Mouse (Mus musculus): Measurements from ENCODE around the gene Fbxl4.

Fbxl4 gene

DNA sequence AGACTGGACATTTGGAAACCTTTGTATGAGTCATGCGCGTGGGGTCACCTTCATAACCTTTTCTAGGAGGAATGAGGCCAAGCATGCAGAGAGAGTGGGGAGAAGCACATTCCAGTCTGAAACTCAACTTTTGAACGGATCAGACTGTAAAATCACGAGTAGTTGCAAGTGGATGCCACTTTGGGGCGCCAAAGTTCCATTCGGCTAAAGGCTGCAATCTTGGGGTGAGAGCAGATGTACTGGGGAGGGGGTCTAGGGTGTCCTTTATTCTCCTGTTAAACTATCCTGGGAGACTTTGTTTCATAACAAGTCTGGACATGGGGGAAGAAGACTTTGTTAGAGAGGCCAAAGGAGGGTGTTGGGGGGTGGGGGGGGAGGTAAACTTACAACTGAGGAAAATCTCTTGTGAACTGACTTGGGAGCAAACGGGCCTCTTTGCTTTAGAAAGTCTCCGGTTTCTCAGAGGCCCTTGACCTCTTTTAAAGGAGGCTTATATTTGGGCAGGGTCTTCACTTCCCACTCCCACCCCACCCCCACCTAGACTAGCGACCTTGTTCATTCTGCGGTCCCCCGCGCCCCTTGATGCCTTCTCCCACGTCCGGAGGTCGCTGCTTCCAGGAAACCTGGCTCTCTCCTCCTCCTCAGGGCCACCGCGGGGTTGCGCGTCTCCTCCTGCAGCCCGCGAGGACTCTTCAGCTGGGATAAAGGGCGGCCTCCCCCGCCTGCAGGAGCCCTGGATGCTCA is 119.8 kb downstream of the Fbxl4 start:
- DNase-seq (ENCODE audit: low spot score in 2 of 2) = no peak

DNA sequence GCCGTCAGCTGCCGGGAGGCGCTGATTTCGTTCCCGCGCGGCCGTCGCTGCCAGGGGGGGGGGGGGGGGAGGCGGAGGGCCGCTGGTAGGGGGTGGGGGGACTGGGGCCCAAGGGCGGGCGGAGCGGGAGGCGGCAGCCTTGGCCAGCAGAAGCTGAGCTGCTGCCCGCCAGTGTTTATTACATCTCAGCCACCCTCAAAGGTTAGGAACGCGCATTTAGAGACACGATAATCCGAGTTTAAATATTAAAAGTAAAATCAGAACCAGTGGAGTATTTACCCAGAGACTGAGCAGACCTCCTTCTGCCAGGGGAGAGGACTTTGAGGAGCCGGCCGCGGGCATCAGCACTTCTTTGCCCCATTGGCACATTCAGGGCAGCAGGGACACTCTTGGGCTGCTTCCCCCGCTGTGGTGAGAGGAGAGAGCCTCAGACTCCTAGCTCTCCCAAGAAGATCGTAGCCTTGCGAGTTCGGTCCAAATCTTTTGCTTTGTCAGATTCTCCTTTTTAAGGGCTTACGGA is 120.4 kb downstream of the Fbxl4 start:
- no peak for DNase-seq (ENCODE audit: low spot score in 2 of 2)

DNA sequence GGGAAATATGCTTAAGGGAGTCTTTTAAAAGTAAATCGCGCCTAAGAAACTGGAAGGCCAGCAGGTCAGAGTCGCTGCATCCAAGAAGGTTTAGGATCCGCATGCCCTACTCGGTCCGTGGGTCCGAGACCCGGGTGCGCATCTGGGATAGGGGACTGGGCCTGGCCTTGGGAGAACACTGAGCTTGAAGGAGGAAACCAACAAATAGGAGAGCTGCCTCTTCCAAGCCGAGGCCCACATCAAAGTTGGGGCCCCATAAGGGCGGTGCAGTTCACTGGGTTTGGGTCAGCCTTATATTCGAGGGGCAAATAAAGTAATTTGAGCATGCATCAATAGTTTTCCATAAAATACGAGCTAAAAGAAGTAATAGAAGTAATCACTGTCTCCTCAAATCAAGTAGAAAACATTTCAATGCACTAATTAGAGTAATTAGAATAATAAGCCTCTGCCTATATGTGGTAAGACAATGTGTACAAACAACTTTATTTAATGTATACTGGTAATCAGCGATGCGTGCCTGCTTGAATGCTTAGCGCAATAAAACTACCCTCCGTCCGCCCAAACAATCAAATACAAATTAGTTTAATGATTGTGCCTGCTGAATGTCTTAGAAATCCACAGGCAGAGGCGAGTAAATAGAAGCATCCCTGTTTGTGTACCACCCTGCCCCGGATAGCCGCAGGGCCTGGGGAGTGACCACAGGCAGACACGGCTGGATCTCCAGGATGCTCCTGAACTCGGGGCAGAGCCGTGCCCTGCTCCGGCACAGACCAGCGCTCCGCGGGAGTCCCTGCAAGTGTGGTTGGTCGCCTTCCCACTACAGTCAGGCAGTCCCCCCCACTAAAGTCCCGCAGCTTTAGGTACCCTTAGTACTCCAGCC is 121.4 kb downstream of the Fbxl4 start:
- DNase-seq (ENCODE audit: low spot score in 2 of 2) = no peak

DNA sequence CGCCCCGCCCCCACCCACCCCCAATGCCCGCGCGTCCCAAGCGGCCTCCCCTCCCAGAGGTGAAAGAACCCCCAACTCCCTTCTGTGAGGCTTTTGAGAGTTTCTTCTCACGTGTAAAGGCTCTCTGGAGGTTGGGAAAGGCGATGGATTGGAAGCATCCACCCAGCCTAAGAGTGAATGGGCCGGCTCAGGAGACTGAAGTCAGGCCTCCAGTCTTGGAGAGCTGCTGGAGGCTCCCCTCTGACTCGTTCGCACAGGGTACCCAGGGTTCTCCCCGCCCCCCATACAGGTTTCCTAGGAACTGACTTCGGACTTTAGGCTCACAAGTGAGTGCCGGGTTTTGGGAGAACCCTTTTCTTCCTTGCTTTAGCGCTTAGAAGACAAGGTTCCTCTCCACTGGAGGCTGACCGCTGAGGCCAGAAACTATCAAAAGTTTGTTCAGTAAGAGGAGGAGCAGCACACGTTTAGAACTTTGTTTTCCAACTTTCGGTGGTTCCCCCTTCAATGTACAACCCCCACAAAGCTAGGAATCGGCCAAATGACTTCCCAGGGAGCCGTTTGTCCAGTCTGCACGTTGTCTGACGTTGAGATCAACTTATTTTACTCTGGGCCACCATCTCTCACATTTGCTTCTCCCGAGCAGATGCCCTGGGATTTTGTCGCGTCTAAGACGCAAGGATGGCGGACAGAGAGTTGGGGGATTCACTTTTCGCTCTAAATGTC is 122.2 kb downstream of the Fbxl4 start:
- no peak for DNase-seq (ENCODE audit: low spot score in 2 of 2)

DNA sequence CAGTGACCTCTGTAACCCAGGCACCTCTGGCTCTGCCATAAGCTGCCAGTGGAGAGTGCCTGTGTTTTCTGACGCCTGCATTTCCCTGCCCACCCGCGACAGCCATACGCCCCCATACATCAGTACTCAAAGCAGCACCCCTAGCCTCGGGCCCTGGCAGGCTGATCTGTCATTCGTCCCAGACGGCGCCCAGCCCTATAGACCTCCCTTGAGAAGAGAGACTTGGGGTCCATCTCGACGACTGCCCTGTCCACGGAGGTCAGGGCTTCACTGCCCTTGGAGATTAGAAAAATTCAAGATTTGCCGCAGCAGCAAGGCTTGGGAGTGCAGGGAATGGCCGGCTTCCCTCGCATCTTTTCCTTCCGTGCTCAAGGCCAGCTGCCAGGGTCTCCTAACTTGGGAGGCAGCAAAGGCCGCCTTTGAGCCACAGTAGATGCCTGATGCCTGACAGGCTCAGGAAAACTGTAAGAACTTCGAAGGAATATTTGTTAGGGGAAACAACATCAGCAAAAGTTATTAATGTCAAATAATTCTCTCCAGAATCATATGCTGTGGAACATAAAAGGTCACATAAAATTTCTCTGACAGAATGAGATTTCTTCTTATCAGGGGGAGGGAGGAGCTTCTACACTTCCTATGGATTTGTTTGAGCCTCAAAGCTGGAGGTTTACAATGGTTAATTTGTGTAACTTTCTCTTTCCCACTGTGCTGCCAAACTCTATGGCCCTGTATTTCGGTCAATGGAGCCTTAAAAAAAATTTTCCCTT is 122.9 kb downstream of the Fbxl4 start:
- no peak for DNase-seq (ENCODE audit: low spot score in 2 of 2)

DNA sequence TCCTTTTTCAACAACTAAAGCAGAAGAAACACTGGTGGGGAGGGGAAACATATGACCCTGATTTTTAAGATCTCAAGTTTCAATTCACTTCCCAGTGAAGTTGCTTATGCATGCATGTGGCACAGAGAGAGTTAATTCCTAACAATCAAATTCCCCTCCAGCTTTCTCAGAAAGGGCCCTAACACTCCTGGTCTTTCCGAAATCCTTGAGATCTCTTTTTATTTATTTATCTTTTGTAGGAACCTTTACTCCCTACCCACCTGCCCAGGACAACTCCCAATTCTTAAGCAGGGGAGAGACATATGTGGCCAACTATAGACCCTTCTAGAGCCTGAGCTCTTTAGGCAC is 123.5 kb downstream of the Fbxl4 start:
- no peak for DNase-seq (ENCODE audit: low spot score in 2 of 2)

DNA sequence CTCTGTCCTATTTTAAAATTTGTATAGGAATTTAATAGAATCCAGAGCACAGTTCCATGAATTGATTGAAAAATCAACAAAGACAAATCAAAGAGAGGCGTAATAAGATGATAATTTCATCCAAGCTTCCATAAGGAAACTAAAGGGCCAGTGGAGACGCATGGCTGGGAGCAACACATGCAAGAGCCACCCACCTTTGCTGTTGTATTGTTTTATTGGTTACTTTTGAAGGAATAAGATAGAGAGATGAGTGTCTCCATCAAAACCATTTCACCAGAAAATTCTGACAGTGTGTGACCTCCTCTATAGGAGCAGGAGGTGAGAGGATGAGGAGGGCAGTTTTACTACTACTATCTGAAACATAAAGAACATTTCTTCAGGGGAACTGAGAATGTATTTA is 124.8 kb downstream of the Fbxl4 start:
- no peak for DNase-seq (ENCODE audit: low spot score in 2 of 2)

DNA sequence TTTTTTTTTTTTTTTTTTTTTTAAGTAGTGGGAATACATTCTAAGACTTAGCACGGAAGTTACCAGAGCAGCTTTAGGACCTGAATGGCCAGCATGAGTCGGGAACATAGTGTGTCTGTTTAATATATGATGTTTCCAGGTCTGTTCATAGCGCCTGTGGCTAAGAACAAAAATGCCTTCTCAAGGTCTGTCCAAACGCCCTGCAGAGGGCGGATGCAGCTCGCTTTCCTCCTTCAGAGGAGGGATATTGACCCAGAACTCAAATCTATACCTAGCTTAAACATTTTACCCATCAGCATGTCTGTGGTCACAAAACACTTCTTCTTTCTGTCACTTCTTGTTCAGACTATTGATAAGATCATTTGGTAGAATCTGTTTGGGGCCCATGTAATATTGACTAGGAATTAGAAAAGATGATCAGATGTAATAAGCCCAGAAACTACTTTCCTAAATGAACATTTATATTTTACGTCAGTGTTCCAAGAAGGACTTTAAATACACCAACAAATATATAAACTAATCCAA is 125.5 kb downstream of the Fbxl4 start:
- DNase-seq (ENCODE audit: low spot score in 2 of 2) = no peak

DNA sequence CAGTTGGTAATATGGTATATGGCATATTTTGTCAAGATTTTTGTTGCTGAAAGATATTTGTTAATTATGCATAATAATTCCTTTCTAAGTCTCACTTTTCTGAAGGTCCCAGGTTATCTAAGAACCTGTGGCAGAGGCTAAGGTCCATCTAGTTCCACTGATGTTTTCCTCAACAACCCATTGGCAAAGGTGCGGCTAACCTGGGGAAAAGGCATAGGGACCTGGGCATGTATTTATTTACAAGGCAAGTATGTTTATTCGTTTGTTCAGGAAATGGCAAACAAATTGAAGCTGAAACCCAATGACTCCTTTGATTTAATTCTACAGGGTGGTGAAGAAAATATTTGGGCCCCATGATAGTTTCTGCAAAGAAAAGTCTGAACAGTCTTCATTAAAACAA is 126.2 kb downstream of the Fbxl4 start:
- no peak for DNase-seq (ENCODE audit: low spot score in 2 of 2)

All from spleen, postnatal 10 days (tissue).